Mouse (Mus musculus) gastrocnemius, adult 2 months (tissue): Measurements from ENCODE around the gene Pls1. TPM values are rescaled to one million over a fixed set of nuclear protein-coding genes. Genes with fewer than 3 reads are reported as not detected.

Experiments
- DNase-seq: peaks from one replicate; pipeline ENCODE4 v3.0.0; 2022
- H3K27ac ChIP-seq: fragments of 200-600 bp; 2 replicates; pipeline ENCODE4 v1.8.1; 2022; ENCODE audit warnings: mild to moderate bottlenecking
- H3K4me3 ChIP-seq: fragments of 200-600 bp; 2 replicates; pipeline ENCODE4 v1.8.1; 2022; ENCODE audit warnings: mild to moderate bottlenecking, moderate library complexity
- CTCF ChIP-seq: fragments of 200-600 bp; IDR thresholded peaks from 2 replicates; pipeline ENCODE4 v1.8.1; 2022; ENCODE audit warnings: antibody characterized with exemption, mild to moderate bottlenecking, moderate library complexity
- intact Hi-C: fragments of 180-260 bp; cut with DNase I; formaldehyde crosslinking; loops from one replicate; pipeline ENCODE4 v1.15.1; 2025
- long read RNA-seq, 2 experiments: library from polyadenylated mRNA; stranded (forward); transcript quantifications; one replicate each; pipeline ENCODE4 v2.0.0; 2021
- total RNA-seq, 2 experiments: library from RNA; stranded (reverse); gene quantifications; 2 replicates each; pipeline ENCODE4 v1.2.3; 2021

The Pls1 gene
- under 1 TPM in 1 of 2 experiments, not detected in 1; 0.06 TPM for total RNA-seq
- long read RNA-seq, experiment 1 = 0 reads
- long read RNA-seq, experiment 2, partial matches to known transcripts = 0 of 1 reads
- long read RNA-seq, experiment 2, other reads (novel, unspliced or antisense) = 1 of 1 reads

DNA sequence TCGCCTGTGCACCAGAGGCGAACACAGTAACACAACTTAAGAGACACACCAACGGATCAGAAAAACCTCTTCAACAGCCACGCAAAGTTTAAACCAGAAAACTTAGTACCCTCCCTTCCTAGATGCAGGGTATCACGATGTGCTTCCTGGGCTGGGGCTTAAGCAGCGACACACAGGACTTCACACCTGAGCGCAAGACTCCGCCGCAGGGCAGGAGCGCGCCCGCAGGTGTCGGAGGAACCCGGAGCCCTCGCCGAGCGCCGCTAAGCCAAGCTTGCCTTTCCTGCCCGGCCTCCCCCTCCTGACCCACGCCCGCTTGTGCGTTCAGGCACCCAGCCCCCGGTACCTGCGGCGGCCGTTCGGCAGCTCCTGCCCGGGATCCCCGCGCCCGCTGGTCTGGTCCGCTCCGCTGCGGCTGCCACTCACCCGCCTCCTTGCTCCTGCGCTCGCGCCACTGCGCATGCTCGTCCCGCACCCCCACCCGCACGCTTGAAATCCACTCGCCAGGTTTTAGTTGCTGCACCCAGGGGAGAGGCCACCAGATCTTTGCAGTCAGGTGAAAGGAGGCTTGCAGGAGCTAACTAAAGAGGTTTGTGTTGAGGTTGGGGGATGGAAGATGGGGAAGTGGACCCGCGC, at the start of gene Pls1:
Gene Pls1 (minus strand): TSS at position 487 of the 636 bp plus-strand sequence.
- Histone ChIP-seq H3K4me3 (peak within 1 kb of the TSS; percentile 84), H3K27ac (no peak within 1 kb of the TSS)
- TF ChIP-seq CTCF = no peak
- intact Hi-C loops = no loop called here
- DNase-seq = peak; percentile 79

DNA sequence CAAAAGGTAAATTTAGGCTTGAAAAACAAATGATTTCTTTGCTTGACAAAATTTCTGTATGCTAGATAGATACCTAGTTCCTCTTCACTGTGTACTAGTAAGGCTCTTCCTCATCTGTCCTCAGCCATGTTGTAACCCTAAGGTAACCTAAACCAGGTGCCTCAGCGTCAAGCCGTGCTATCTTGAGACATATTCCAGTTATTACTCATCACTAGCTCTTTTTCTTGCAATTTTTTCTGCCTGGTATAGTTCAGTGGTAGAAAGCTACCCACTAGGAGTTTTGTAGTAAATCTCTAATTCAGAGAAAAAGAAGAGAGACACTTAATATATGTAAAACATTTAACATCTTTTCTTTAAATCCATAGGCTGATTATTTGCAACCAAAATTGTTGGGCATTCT, 37.6 kb upstream of the Pls1 start:
- no peak overlapping the region for H3K27ac ChIP-seq
- no peak for DNase-seq
- H3K4me3 ChIP-seq = no peak overlapping the region
- intact Hi-C loops = loop anchor here (10.0 kb wide), 1 partner anchor 102 kb away; no protein-coding TSS in a partner anchor
- no peak for TF ChIP-seq CTCF

DNA sequence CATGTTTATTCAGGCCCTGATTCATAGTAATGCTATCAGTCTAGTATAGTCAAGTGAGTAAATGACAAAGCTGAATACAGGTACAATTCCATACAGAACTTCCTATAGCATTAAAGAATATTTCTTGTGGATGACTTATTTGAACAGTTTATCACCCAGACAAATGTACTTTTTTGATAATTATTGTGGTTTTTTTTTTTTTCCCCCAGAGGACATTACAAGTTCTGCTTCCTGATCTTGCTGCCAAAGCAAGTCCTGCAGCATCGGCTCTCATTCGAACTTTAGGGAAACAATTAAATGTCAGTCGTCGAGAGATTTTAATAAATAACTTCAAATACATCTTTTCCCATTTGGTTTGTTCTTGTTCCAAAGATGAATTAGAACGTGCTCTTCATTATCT, 33.1 kb upstream of the Pls1 start:
- intact Hi-C loops = no loop called here
- Histone ChIP-seq H3K27ac (no peak overlapping the region), H3K4me3 (no peak overlapping the region)
- DNase-seq = no peak
- no peak for TF ChIP-seq CTCF

DNA sequence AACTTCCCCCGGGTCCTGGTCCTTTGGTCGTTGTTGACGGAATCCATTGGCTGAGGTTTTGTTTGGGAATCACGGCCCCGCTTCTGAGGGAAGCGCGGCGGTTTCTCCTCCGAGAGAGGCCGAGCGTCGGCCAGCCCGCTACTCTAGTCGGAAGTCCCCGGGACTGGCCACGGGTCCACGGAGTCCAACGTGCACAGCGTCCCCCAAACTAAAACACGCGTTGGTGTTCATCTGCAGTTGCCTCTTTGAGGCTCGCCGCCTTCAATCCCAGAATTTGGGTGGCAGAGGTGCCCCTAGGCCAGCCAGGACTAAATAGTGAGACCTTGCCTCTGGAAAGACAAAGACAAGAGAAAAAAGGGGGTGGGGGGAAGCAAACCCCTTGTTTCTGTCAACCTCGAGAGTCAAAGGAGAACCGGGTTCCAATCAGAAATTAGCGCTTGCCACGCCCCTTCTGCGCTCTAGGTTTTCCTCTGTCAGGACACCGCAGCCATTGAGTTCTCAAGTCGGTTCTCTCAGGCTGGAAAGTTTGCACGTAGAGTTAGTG, 13.0 kb upstream of the Pls1 start:
- Histone ChIP-seq H3K4me3 (peak overlapping the region; percentile 87), H3K27ac (peak overlapping the region; percentile 89)
- intact Hi-C loops = no loop called here
- DNase-seq = no peak
- TF ChIP-seq CTCF = no peak

DNA sequence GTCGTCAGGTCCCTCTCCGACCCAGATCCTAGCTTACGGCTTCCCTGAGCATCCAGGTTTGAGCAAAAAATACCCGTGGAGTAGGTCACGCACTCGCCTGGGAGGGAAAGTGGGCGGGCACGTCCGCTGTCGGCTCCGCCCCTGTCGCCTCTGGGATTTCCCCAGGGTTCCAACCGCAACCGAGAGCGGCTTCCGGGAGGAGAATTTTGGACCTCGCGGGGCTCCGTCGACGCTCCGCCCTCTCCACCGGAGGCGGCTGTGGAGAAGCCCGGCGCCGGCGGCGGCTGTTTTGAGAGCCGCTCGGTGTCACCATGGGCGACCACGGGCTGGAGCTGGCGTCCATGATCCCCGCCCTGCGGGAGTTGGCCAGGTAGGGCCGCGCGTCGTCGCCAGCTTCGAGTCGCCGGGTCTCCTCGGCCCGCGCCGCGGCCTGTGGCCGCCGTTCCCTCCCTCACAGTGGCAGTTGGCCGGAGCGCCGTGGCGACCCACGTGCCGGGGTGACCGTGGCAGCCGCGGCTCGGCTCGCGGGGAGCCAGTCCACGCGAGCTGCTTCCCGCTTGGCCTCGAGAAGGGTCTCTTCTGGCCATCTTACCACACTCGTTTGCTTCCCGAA, 12.4 kb upstream of the Pls1 start, which contains the start of gene Atr:
Gene Atr (plus strand): TSS at position 184 of the 613 bp plus-strand sequence.
- Histone ChIP-seq H3K4me3 (peak within 1 kb of the TSS; percentile 87), H3K27ac (peak within 1 kb of the TSS; percentile 89)
- intact Hi-C loops = no loop called here
- peak; percentile 97 for DNase-seq
- no peak for TF ChIP-seq CTCF

DNA sequence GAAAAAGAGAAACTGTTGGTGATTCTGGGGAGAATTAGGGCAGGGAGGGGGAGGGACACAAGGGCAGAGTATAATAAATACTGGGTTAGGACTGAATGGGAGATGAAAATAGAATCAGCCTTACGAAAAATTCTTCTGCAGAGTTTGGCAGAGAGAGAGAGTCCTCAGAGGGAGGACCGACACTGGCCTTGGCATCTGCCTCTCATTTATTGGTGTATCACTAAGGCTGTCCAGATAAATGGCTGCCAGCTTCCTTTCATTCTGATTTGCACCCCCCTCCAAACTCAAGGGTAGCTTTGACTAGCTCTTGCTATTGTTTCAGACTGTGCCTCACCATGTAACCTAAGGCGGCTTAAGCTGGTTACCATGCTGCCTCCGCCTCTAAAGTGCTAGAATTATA, 10.9 kb upstream of the Pls1 start:
- no peak overlapping the region for H3K27ac ChIP-seq
- no peak for TF ChIP-seq CTCF
- DNase-seq = no peak
- intact Hi-C loops = no loop called here
- H3K4me3 ChIP-seq = no peak overlapping the region

DNA sequence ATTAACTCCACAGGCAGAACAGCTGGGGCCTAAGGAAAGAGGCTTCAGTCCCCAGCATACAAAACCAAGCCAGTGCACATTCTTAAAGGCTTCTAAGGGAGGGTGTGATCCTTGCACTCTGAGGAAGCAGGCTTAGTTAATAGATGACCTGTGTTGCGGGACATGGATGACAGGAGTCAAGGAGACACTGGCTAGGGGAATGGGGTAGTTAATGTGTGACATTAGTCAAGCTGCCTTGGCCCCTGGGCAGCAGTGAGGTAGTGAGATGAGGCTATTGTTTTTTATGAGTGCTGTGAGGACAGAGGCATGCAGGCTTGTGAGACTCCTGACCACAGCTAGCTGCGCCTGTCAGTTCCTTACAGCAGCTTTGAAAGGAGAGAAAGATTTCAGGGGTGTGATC, 9.8 kb upstream of the Pls1 start:
- DNase-seq = no peak
- H3K27ac ChIP-seq = no peak overlapping the region

DNA sequence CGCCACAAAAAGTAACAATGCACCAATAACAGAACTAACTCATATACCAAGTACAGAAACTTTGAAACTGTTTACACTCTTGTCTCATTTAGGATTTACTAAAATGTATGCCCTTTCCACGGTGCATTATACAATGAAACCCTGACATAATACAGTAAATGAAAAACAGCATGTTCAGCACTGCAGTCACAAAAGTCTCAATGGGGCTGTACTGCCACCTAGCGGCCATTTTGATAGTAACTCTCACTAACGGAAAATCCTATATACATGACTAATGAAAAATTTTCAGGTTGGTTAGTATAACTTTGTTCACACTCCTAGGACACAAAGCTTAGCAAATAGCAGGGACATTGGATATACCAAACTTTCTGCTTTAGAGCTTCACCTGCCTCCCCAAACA, 7.8 kb upstream of the Pls1 start:
- peak; percentile 93 for TF ChIP-seq CTCF
- Histone ChIP-seq H3K27ac (no peak overlapping the region), H3K4me3 (no peak overlapping the region)
- peak; percentile 65 for DNase-seq
- intact Hi-C loops = loop anchor here (1.0 to 5.0 kb wide), 2 partner anchors 313 to 361 kb away; no protein-coding TSS in a partner anchor

More for the DNA sequence above, 9.8 kb upstream of the Pls1 start:
- no peak overlapping the region for H3K4me3 ChIP-seq
- intact Hi-C loops = loop anchor here (5.0 kb wide), 1 partner anchor 363 kb away; no protein-coding TSS in a partner anchor
- TF ChIP-seq CTCF = no peak

DNA sequence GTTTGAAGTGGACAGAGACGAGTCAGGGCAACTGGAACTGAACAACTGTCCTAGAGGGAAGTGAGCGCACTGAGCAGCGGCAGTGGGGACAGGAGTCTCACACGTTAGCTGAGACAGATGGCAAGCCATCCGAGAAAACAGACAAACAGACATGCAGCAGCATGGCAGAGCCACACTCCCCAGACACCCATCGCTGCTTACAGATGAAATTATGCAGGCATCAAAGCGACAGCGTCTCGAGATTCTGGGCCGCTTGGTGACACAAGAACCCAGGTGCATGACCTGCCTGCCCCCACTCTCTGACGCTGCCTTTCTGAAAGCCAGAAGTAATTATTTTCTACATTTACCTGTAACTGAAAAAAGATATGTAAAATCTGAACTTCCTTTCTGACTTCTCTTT, 6.6 kb upstream of the Pls1 start:
- Histone ChIP-seq H3K27ac (no peak overlapping the region), H3K4me3 (no peak overlapping the region)
- no peak for TF ChIP-seq CTCF
- intact Hi-C loops = loop anchor here (5.0 kb wide), 1 partner anchor 359 kb away; no protein-coding TSS in a partner anchor
- no peak for DNase-seq

DNA sequence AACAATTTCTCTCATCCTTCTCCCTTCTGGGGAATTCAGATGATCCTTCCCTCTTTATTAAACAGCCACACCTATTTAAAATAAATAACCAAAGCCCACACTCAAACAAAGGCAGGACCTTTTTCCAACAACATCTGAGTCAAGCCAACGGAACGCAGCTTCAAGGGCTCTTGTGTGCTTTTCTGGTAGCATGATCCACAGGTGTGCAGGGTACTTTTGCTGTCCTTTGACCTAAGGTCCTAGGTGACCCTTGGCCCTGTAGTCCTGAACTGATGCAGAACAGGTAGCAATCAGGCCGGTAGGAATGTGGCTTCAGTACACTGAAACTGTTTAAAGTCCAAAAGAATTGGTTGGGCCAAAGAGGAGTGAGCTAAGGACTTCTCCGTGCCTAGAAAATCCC, 600 bp upstream of the Pls1 start:
- no peak for TF ChIP-seq CTCF
- H3K27ac ChIP-seq = no peak overlapping the region
- intact Hi-C loops = no loop called here
- H3K4me3 ChIP-seq = no peak overlapping the region
- DNase-seq = no peak

DNA sequence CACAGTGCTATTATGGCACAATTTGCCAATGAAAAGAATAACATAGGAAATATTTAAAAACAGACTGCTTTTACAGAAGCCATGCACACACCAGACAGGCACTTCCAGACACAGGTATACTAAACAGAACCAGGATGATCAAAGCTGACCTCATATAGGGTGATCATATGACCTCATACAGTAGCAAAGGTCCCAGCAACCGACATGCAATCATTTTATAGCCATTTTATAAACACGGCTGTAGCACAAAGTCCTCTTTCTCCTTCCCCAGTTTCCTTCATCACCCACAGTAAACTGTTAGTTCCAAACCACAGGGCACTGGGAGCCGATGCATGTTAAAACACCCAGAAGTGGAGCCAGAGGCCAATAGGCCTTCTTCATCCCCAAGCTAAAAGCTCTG, 5.7 kb downstream of the Pls1 start:
- H3K27ac ChIP-seq = no peak overlapping the region
- intact Hi-C loops = no loop called here
- TF ChIP-seq CTCF = no peak
- no peak overlapping the region for H3K4me3 ChIP-seq
- DNase-seq = no peak

DNA sequence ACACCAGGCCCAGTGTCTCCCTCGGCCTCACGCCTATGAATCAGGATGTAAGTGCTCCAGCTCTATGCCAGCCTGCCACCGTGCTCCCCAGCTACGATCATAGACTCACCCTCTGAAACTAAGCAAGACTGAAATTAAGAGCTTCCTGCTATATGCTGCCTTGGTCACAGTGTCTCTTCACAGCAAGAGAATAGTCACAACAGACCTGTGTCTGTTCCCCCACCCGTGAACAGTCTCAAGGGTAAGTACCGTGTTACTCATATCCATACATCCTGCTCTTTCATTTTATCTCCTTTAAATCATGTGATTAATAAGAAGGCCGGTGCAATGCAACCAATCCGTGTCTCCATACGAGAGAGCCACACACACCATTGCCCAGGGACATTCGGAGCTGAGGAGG, 9.4 kb downstream of the Pls1 start:
- no peak for TF ChIP-seq CTCF
- intact Hi-C loops = no loop called here
- H3K27ac ChIP-seq = no peak overlapping the region
- no peak for DNase-seq
- H3K4me3 ChIP-seq = no peak overlapping the region

DNA sequence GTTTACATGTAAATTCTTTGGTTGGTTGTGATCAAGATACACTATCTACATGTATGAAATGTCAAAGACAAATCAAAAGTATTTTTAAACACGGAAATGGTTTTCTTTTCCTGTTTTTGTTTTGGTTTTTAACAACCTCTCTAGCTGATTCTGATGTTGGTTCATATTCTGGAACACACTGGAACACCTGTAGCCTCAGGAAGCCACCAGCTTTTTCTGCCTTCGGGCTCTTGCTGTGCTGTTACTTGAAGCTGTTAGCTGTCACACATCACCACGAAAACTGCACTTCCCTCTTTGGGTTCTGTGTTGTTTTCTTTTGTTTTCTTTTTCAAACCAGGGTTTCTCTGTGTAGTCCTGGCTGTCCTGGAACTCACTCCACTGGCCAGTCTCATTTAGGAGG, 10.3 kb downstream of the Pls1 start:
- intact Hi-C loops = no loop called here
- DNase-seq = no peak
- Histone ChIP-seq H3K4me3 (no peak overlapping the region), H3K27ac (no peak overlapping the region)
- no peak for TF ChIP-seq CTCF
